Mouse (Mus musculus): ENCODE data around the gene Gm19684. TPM values are rescaled to one million over a fixed set of nuclear protein-coding genes. Genes with fewer than 3 reads are reported as not detected.
"Not testable (repeated sequence)": the region's sequence is repeated elsewhere in the genome, so short reads cannot be mapped to it uniquely, and the experiment has no call there.

Gene Gm19684
- polyA plus RNA-seq (2015; fragmentation: Nextera tagmentation; extraction: Ambion mirVana), result not detected in 2 replicates

- Histone ChIP-seq H3K27me3 (peaks cover 28% of the 10 kb centered on the region), H3K4me2 (replicated peaks) (0 out of 2 replicates have a peak within 1 kb of the TSS, but pooled peaks have one; percentile 21), H3K4me3 (replicated peaks) (peak within 1 kb of the TSS; percentile 15; the same call in 1 of the 2 replicates)
- ATAC-seq (ENCODE audit: insufficient number of reproducible peaks, low FRiP score, low TSS enrichment, low read depth); H3K4me1 ChIP-seq; H3K9me3 ChIP-seq (replicated peaks); H3K9ac ChIP-seq; H3K36me3 ChIP-seq; H3K27ac ChIP-seq (replicated peaks): not testable (repeated sequence)
- 4% methylated on average over 8 of the region's 8 CpGs for WGBS
These were observed at the start of gene Gm19684 for GRCm38 (mm10) chr17:36121352-36122020. Gm19684 (plus strand) TSS chr17:36121678.

DNA sequence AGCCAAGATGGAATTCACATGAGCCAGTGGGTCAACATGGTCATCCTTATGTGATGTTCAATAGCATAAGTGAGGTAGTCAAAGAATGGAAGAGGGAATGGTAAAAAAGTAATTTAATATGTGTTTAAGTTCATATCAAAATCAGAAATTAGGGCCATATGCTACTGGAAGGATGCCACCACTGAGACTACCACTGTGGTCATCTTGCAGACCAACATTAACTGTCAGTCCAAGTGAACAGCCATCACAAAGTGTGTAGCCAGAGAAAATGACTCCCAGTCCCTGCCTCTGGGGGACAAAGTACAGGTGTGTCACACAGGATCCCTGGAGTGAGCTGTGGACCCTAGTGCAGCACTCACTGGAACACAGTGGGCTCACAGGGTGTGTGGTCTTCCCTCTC is 39.6 kb upstream of the Gm19684 start:
- H3K9ac ChIP-seq; ATAC-seq (ENCODE audit: insufficient number of reproducible peaks, low FRiP score, low TSS enrichment, low read depth); H3K4me3 ChIP-seq (replicated peaks); H3K4me2 ChIP-seq (replicated peaks); H3K36me3 ChIP-seq; H3K9me3 ChIP-seq (replicated peaks); H3K27ac ChIP-seq (replicated peaks): not testable (repeated sequence)
- peaks cover 14% of the 10 kb centered on the region for H3K4me1 ChIP-seq
- peaks cover 32% of the 10 kb centered on the region for H3K27me3 ChIP-seq

DNA sequence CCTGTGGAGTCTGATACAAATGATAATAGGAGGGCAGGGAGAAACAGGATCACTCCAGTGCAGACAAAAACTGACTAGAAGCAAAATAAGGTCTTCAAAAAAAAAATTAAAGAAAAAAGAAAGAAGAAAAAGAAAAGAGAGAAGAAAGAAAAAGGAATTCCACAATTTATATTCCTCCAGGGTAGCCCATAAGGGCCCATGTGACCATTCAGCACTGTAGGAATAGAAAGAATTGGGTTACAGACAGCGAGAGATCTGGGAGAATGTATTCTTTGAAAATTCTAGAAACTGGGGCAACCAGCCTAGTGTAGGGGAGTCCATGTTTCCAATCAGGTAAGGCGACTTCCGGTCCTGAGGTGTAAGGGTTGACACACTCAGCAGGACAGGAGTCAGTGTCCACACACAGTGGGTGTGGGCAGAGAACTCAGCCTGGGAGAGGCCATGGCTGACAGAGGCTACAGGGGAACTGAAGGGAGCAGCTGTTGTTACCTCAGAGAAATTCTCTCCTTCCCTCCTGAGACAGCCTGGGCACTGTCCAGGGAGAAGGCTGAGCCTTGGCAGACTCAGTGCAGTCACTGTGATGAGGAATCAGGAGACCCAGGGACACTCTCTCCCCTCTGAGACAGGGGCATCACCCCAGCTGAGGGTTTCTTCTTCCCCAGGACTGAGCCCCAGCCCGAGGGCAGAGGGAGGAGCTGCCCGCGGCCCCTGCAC is 38.8 kb upstream of the Gm19684 start:
- not testable (repeated sequence) for ATAC-seq (ENCODE audit: insufficient number of reproducible peaks, low FRiP score, low TSS enrichment, low read depth); H3K36me3 ChIP-seq; H3K9me3 ChIP-seq (replicated peaks); H3K9ac ChIP-seq; H3K27ac ChIP-seq (replicated peaks)
- Histone ChIP-seq H3K4me2 (replicated peaks) (peak overlapping the region; percentile 93), H3K27me3 (peaks cover 32% of the 10 kb centered on the region), H3K4me3 (replicated peaks) (peak overlapping the region; percentile 48), H3K4me1 (peaks cover 14% of the 10 kb centered on the region)
- 19% methylated on average over 6 of the region's 6 CpGs for WGBS

GRCm38 (mm10) chr17:36083266-36083869 is 38.1 kb upstream of the Gm19684 start:
- H3K27me3 ChIP-seq, result peaks cover 32% of the 10 kb centered on the region
- peak overlapping the region; percentile 93 for H3K4me2 ChIP-seq (replicated peaks)
- H3K9ac ChIP-seq, result peak overlapping the region; percentile 13; the same call in 1 of the 2 replicates
- no peak overlapping the region for H3K27ac ChIP-seq (replicated peaks)
- ATAC-seq (ENCODE audit: insufficient number of reproducible peaks, low FRiP score, low TSS enrichment, low read depth), result peak; percentile 39; the same call in 1 of the 2 replicates
- peak overlapping the region; percentile 48 for H3K4me3 ChIP-seq (replicated peaks)
- H3K4me1 ChIP-seq, result peaks cover 14% of the 10 kb centered on the region
- under 1% methylated on average over 46 of the region's 46 CpGs for WGBS
- no peaks in the 10 kb centered on the region for H3K36me3 ChIP-seq
- no peaks in the 10 kb centered on the region for H3K9me3 ChIP-seq (replicated peaks)

- H3K36me3 ChIP-seq, result no peaks in the 10 kb centered on the region
- H3K9ac ChIP-seq, result peak overlapping the region; percentile 13; the same call in 1 of the 2 replicates
- no peak for ATAC-seq (ENCODE audit: insufficient number of reproducible peaks, low FRiP score, low TSS enrichment, low read depth)
- peak overlapping the region; percentile 48 for H3K4me3 ChIP-seq (replicated peaks)
- H3K27ac ChIP-seq (replicated peaks), result no peak overlapping the region
- peaks cover 32% of the 10 kb centered on the region for H3K27me3 ChIP-seq
- 1% methylated on average over 42 of the region's 42 CpGs for WGBS
- H3K9me3 ChIP-seq (replicated peaks), result no peaks in the 10 kb centered on the region
- peak overlapping the region; percentile 93 for H3K4me2 ChIP-seq (replicated peaks)
- peaks cover 14% of the 10 kb centered on the region for H3K4me1 ChIP-seq
These were observed 37.5 kb upstream of the Gm19684 start for GRCm38 (mm10) chr17:36083870-36084451.

DNA sequence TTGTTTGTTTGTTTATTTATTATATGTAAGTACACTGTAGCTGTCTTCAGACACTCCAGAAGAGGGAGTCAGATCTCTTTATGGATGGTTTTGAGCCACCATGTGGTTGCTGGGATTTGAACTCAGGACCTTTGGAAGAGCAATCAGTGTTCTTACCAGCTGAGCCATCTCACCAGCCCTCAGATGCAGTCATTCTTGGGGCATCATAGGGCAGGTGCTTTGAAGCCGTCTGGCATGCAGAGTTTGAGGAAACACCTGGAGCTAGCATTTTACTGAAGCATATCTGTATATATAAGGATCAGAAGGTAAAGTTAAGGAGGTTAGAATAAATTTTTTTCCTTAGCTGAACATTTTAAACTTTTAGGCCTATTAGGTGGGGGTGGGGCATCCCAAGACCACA is 35.5 kb upstream of the Gm19684 start:
- H3K27me3 ChIP-seq, result peaks cover 32% of the 10 kb centered on the region
- not testable (repeated sequence) for H3K36me3 ChIP-seq; H3K9ac ChIP-seq; H3K9me3 ChIP-seq (replicated peaks); ATAC-seq (ENCODE audit: insufficient number of reproducible peaks, low FRiP score, low TSS enrichment, low read depth); H3K4me3 ChIP-seq (replicated peaks); H3K27ac ChIP-seq (replicated peaks); H3K4me2 ChIP-seq (replicated peaks)
- peaks cover 14% of the 10 kb centered on the region for H3K4me1 ChIP-seq
- WGBS, result 42% methylated on average over 1 of the region's 1 CpGs

DNA sequence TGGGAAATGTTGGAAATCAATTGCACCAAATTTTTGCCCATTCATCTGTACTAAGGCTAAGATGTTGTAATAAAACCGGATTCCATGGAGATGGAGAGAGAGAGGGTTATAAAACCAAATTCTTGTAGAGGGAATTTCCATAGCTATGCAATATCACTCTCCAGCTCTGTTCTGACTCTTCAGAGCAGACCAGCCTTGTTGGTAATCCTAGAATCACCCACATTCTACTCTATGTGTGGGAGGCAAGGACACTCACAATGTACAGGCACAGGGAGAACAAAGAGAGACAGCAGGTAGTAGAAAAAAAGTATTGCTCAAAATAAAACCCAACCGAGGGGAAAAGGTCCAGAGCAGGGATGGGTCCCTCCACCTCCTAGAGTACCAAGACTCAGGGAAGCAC is 29.5 kb upstream of the Gm19684 start:
- H3K27ac ChIP-seq (replicated peaks); ATAC-seq (ENCODE audit: insufficient number of reproducible peaks, low FRiP score, low TSS enrichment, low read depth); H3K9ac ChIP-seq; H3K27me3 ChIP-seq; H3K4me2 ChIP-seq (replicated peaks); H3K9me3 ChIP-seq (replicated peaks); H3K36me3 ChIP-seq; H3K4me1 ChIP-seq; H3K4me3 ChIP-seq (replicated peaks): not testable (repeated sequence)
- no CpG with 5 or more reads among the region's 2 CpGs for WGBS

DNA sequence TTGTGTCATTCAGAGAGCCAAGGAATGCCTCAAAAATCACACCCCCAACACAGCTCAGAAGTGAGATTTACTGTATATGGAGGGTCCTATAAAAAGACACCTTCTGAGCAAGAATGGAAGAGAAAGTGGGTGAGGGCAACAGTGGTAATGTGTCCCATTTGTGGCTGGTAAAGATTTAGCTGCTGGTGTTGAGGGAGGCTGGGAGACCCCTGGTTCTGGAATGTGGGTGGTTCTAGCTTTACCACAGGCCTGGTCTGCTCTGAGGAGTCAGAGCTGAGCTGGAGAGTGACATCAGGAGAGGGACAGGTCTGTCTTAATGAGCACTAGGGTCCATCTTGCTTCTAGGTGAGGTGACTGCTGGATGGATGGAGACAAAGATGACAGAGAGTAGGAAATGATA is 29.0 kb upstream of the Gm19684 start:
- not testable (repeated sequence) for H3K9ac ChIP-seq; H3K27me3 ChIP-seq; H3K4me3 ChIP-seq (replicated peaks); H3K4me1 ChIP-seq; H3K27ac ChIP-seq (replicated peaks); ATAC-seq (ENCODE audit: insufficient number of reproducible peaks, low FRiP score, low TSS enrichment, low read depth); H3K4me2 ChIP-seq (replicated peaks); H3K9me3 ChIP-seq (replicated peaks); H3K36me3 ChIP-seq

DNA sequence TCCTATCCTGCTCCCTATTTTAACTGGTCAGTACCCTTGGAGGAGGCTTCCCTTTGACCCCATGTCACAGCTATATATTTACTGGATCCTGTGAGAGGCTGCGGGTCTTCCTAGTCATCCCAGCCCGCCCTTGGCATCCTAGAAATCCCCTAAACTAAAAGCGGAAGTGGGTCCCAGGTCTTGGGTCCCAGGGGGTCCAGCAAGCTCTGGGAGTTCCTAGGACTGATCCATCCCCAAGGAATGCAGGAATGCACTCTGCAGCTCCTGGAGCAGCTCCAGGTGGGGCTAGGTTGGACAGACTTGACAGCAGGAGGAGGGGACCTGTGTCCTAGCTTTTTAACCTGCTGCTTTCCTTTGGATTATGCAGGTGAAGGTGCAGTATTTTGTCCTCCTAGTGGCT is 27.5 kb upstream of the Gm19684 start:
- no peak for ATAC-seq (ENCODE audit: insufficient number of reproducible peaks, low FRiP score, low TSS enrichment, low read depth)
- no peaks in the 10 kb centered on the region for H3K9me3 ChIP-seq (replicated peaks)
- H3K4me1 ChIP-seq, result no peaks in the 10 kb centered on the region
- no peak overlapping the region for H3K4me3 ChIP-seq (replicated peaks)
- no peaks in the 10 kb centered on the region for H3K36me3 ChIP-seq
- H3K27me3 ChIP-seq, result peaks cover 5% of the 10 kb centered on the region; the same call in 1 of the 2 replicates
- no peak overlapping the region for H3K4me2 ChIP-seq (replicated peaks)
- no peak overlapping the region for H3K9ac ChIP-seq
- no peak overlapping the region for H3K27ac ChIP-seq (replicated peaks)
- WGBS, result 15% methylated on average over 3 of the region's 3 CpGs

DNA sequence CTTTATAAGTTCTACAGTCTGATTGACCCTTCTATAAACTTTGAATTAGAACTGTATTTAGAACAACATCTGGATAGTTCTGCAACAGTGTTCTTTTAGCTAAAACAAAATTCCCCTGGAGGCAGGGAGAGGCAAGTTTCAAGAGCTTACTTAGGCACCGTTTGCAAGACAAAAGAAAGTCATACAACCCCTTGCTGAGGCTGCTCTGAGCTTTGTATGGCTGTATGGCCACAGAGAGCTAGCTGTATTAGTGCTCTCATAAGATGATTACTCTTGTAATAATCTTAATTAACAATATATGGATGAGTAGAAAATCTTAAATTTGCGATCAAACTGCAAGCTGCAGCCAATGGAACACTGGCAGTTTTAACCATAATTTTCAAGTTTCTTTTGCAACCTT is 21.9 kb upstream of the Gm19684 start:
- H3K4me1 ChIP-seq; H3K4me3 ChIP-seq (replicated peaks); ATAC-seq (ENCODE audit: insufficient number of reproducible peaks, low FRiP score, low TSS enrichment, low read depth); H3K27me3 ChIP-seq; H3K36me3 ChIP-seq; H3K9ac ChIP-seq; H3K9me3 ChIP-seq (replicated peaks); H3K27ac ChIP-seq (replicated peaks); H3K4me2 ChIP-seq (replicated peaks): not testable (repeated sequence)
- WGBS, result 42% methylated on average over 2 of the region's 2 CpGs

DNA sequence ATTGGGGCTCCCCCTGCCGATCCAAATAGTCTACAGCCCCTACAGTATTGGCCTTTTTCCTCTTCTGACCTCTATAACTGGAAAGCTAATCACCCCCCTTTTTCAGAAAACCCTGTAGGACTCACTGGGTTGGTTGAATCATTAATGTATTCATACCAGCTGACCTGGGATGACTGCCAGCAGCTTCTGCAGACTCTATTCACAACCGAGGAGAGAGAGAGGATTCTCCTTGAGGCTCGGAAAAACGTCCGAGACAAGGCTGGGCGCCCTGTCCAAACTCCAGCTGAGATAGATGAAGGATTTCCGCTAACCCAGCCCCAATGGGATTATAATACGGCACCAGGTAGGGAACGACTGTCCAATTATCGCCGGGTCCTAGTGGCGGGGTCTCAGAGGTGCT is 19.4 kb upstream of the Gm19684 start:
- not testable (repeated sequence) for H3K9ac ChIP-seq; H3K9me3 ChIP-seq (replicated peaks); H3K27me3 ChIP-seq; H3K4me1 ChIP-seq; H3K36me3 ChIP-seq; H3K4me2 ChIP-seq (replicated peaks); H3K27ac ChIP-seq (replicated peaks); H3K4me3 ChIP-seq (replicated peaks); ATAC-seq (ENCODE audit: insufficient number of reproducible peaks, low FRiP score, low TSS enrichment, low read depth)
- 88% methylated on average over 12 of the region's 12 CpGs for WGBS
